Mouse (Mus musculus): Measurements from ENCODE around the gene Kif26b. TPM values are rescaled to one million over a fixed set of nuclear protein-coding genes. Genes with fewer than 3 reads are reported as not detected.

The Kif26b gene
- polyA plus RNA-seq, 1 experiment from 2014 or later = 7.6 TPM

DNA sequence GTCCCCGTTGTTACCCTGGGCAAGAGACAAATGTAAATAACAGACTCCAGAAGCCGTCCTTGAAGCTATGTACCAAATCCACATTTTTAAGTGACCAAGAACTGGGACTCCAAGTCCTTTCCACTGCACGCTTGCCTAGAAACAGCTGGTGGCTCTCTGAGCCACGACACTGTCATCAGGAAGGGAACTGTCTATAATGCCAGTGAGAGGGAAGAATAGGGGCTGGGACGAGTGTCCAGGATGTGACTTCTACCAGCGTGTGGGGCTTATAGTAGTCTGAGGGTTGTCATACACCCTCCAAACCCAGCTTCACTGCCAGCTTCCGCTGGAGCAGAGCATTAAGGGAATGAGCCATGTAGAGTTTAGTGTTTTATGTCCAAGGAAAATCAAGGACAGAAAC is 138.9 kb downstream of the Kif26b start:
- ATAC-seq (ENCODE audit: insufficient number of reproducible peaks, insufficient read depth, low FRiP score, low read depth) = no peak
- H3K4me2 ChIP-seq (replicated peaks; ENCODE audit: low read depth, low read length) = no peak overlapping the region
- H3K9ac ChIP-seq (replicated peaks; ENCODE audit: low read depth, low read length) = no peak overlapping the region
- WGBS = 71% methylated on average over 7 of the region's 7 CpGs
- H3K4me3 ChIP-seq (ENCODE audit: low read depth, low read length) = no peak overlapping the region
- no peaks in the 10 kb centered on the region for H3K27me3 ChIP-seq (ENCODE audit: control insufficient read depth, insufficient read depth, low read length)
- no peak overlapping the region for H3K27ac ChIP-seq (ENCODE audit: low read length)
- H3K36me3 ChIP-seq (ENCODE audit: control insufficient read depth, insufficient read depth, low read length) = no peaks in the 10 kb centered on the region
- H3K4me1 ChIP-seq (ENCODE audit: control insufficient read depth, insufficient read depth, low read length) = peaks cover 7% of the 10 kb centered on the region; the same call in 1 of the 2 replicates
- H3K9me3 ChIP-seq (ENCODE audit: control insufficient read depth, low read depth, low read length) = no peaks in the 10 kb centered on the region

DNA sequence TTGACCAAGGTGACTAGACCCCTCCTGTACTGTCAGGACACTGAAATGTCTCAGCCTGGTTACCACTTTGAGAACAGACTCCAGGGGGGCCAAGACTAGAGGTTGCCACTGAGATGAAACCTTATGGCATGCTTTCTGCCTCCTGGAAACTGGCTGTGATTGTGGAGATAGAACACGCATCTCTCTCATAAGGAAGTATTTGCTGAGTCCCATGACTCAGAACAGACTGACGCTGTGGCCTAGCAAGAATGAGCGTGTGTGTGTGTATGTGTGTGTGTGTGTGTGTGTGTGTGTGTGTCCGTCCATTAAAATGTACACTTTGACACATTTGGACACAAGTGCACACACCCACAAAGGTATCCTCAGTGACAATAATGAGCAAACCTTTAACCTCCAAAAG is 140.0 kb downstream of the Kif26b start:
- whole genome bisulfite sequencing = 91% methylated on average over 4 of the region's 4 CpGs
- Histone ChIP-seq H3K4me3 (ENCODE audit: low read depth, low read length) (no peak overlapping the region), H3K27ac (ENCODE audit: low read length) (no peak overlapping the region), H3K4me2 (replicated peaks; ENCODE audit: low read depth, low read length) (no peak overlapping the region), H3K9me3 (ENCODE audit: control insufficient read depth, low read depth, low read length) (no peaks in the 10 kb centered on the region), H3K4me1 (ENCODE audit: control insufficient read depth, insufficient read depth, low read length) (peaks cover 3% of the 10 kb centered on the region; the same call in 1 of the 2 replicates), H3K9ac (replicated peaks; ENCODE audit: low read depth, low read length) (no peak overlapping the region), H3K27me3 (ENCODE audit: control insufficient read depth, insufficient read depth, low read length) (no peaks in the 10 kb centered on the region), H3K36me3 (ENCODE audit: control insufficient read depth, insufficient read depth, low read length) (no peaks in the 10 kb centered on the region)
- no peak for ATAC-seq (ENCODE audit: insufficient number of reproducible peaks, insufficient read depth, low FRiP score, low read depth)

DNA sequence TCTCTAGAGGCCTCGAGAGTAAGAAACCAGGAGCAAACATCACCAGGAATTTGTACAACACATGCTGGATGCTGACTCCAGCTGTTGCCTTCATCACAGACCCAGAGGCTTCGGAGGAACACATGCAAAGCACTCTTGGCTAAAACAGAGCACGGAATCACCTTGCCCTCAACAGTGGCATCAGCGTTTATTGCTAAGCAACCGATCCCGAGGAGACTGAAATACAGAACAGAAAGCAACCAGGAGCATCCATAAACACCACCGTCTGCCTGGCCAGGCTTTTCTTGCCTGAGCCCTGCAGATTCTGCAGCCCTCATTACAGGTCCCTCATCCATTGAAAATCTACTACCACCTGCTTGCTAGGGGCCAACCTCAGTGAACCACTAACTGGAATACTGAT is 144.1 kb downstream of the Kif26b start:
- Histone ChIP-seq H3K4me3 (ENCODE audit: low read depth, low read length) (no peak overlapping the region), H3K27me3 (ENCODE audit: control insufficient read depth, insufficient read depth, low read length) (no peaks in the 10 kb centered on the region), H3K9ac (replicated peaks; ENCODE audit: low read depth, low read length) (no peak overlapping the region), H3K27ac (ENCODE audit: low read length) (no peak overlapping the region), H3K4me1 (ENCODE audit: control insufficient read depth, insufficient read depth, low read length) (no peaks in the 10 kb centered on the region), H3K4me2 (replicated peaks; ENCODE audit: low read depth, low read length) (no peak overlapping the region), H3K36me3 (ENCODE audit: control insufficient read depth, insufficient read depth, low read length) (no peaks in the 10 kb centered on the region), H3K9me3 (ENCODE audit: control insufficient read depth, low read depth, low read length) (no peaks in the 10 kb centered on the region)
- WGBS = 48% methylated on average over 7 of the region's 7 CpGs
- ATAC-seq (ENCODE audit: insufficient number of reproducible peaks, insufficient read depth, low FRiP score, low read depth) = no peak

DNA sequence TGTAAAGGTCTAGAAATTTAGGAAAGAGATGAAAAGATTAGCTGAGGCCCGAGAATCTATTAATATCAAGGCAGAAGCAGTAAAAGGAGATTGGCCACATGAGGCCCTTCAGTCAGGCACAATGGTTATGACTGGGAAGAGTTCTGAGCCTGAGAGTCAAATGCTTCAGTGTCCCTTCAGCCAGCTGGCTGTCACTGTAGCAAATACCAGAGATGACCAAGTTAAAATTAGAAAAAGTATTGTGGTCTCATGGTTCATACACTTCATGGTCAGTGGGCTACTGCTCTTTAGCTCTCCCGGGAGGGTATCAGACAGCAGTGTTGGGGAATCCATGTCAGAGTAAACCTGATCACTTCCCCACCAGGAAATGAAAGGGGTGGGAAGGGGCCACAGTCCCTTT is 144.6 kb downstream of the Kif26b start:
- H3K9ac ChIP-seq (replicated peaks; ENCODE audit: low read depth, low read length) = no peak overlapping the region
- no peaks in the 10 kb centered on the region for H3K9me3 ChIP-seq (ENCODE audit: control insufficient read depth, low read depth, low read length)
- no peaks in the 10 kb centered on the region for H3K27me3 ChIP-seq (ENCODE audit: control insufficient read depth, insufficient read depth, low read length)
- no peak overlapping the region for H3K4me3 ChIP-seq (ENCODE audit: low read depth, low read length)
- H3K27ac ChIP-seq (ENCODE audit: low read length) = no peak overlapping the region
- no peaks in the 10 kb centered on the region for H3K4me1 ChIP-seq (ENCODE audit: control insufficient read depth, insufficient read depth, low read length)
- no peaks in the 10 kb centered on the region for H3K36me3 ChIP-seq (ENCODE audit: control insufficient read depth, insufficient read depth, low read length)
- no peak for ATAC-seq (ENCODE audit: insufficient number of reproducible peaks, insufficient read depth, low FRiP score, low read depth)
- no peak overlapping the region for H3K4me2 ChIP-seq (replicated peaks; ENCODE audit: low read depth, low read length)
- WGBS = 92% methylated on average over 2 of the region's 2 CpGs

DNA sequence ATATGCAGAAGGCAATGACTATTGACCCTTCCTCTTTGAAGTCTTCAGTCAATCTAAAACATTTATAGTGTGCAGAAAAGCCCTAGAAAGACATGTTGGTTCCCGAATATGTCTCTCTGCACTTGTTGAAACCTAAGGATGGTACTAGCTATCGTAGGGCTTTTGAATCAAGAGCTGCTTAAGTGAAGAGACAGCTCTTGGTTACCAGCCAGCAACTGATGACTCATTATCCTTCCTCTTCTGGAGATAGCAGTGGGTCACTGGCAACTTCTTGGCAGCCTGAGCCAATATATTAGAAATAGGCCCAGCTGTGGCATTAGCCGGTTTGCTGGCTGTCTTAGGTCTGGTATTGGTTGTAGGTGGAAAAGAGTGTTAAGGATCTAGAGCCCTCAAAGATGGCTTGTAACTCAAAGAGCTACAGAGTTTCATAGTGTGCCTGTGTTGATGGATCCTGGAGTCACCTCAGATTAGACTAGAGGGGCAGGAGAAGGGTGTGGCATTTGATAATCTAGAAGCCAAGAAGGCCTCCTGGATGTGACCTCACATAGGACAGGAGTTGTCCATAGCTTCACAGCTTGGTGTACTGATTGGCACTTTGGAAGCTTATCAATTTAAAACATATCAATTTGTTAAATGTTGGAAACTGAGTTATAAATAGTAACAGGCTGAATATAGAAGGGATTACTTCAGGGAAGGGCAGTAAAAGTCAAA is 146.8 kb downstream of the Kif26b start:
- Histone ChIP-seq H3K4me1 (ENCODE audit: control insufficient read depth, insufficient read depth, low read length) (no peaks in the 10 kb centered on the region), H3K27me3 (ENCODE audit: control insufficient read depth, insufficient read depth, low read length) (no peaks in the 10 kb centered on the region), H3K4me2 (replicated peaks; ENCODE audit: low read depth, low read length) (no peak overlapping the region), H3K9ac (replicated peaks; ENCODE audit: low read depth, low read length) (no peak overlapping the region), H3K4me3 (ENCODE audit: low read depth, low read length) (no peak overlapping the region), H3K9me3 (ENCODE audit: control insufficient read depth, low read depth, low read length) (no peaks in the 10 kb centered on the region), H3K27ac (ENCODE audit: low read length) (no peak overlapping the region), H3K36me3 (ENCODE audit: control insufficient read depth, insufficient read depth, low read length) (no peaks in the 10 kb centered on the region; the same call in 1 of the 2 replicates)
- no peak for ATAC-seq (ENCODE audit: insufficient number of reproducible peaks, insufficient read depth, low FRiP score, low read depth)
- WGBS = 75% methylated on average over 3 of the region's 3 CpGs

DNA sequence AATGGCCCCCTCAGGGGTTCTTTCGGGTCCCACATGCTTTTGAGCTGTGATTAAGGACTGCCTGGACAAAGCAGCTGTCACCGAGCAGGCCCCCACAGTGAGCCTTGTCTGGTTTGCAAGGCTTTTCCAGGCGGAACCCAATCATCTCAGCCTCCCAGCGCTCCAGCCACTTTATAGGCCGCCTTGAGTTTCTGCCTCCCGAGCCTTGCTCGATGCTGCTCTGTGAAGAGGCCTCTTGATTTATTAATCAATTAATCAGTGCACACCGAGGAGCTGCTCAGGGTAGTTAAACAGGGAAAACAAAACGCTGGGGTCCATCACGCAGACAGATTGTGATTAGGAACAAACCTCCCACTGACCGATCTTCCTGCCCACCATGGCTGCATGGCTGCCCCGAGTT is 148.2 kb downstream of the Kif26b start:
- Histone ChIP-seq H3K27ac (ENCODE audit: low read length) (no peak overlapping the region), H3K36me3 (ENCODE audit: control insufficient read depth, insufficient read depth, low read length) (no peaks in the 10 kb centered on the region; the same call in 1 of the 2 replicates), H3K4me2 (replicated peaks; ENCODE audit: low read depth, low read length) (no peak overlapping the region), H3K27me3 (ENCODE audit: control insufficient read depth, insufficient read depth, low read length) (no peaks in the 10 kb centered on the region), H3K9ac (replicated peaks; ENCODE audit: low read depth, low read length) (no peak overlapping the region), H3K9me3 (ENCODE audit: control insufficient read depth, low read depth, low read length) (no peaks in the 10 kb centered on the region), H3K4me1 (ENCODE audit: control insufficient read depth, insufficient read depth, low read length) (no peaks in the 10 kb centered on the region), H3K4me3 (ENCODE audit: low read depth, low read length) (no peak overlapping the region)
- no peak for ATAC-seq (ENCODE audit: insufficient number of reproducible peaks, insufficient read depth, low FRiP score, low read depth)
- WGBS = 29% methylated on average over 12 of the region's 12 CpGs

DNA sequence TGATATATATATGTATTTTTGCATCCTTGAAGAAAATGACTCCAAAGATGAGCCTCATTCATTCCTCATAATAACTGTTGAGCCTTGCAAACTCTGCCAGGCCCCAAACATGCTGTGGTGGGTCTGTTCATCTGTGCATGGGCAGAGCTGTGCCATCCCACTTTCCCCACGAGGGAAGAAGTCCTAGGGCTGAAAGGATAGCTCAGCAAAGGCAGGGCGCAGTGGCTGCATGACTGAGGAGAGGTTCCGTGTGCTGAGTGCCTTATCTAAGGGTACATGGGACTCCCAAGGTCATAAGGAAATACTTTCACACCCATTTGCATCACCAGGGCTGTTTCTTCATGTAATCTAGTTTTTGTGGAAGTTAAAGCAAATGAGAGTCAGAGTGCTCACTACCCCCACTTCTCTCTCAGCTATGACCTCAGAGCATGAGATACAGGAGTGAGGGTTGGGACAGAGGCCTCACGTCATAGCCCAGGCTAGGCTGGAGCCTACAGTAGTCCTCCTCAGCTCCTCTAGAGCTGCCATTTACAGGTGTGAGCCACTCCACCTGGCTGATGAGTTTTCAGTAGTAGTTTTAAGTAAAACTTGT is 148.8 kb downstream of the Kif26b start:
- Histone ChIP-seq H3K27ac (ENCODE audit: low read length) (no peak overlapping the region), H3K9me3 (ENCODE audit: control insufficient read depth, low read depth, low read length) (no peaks in the 10 kb centered on the region), H3K4me2 (replicated peaks; ENCODE audit: low read depth, low read length) (no peak overlapping the region), H3K36me3 (ENCODE audit: control insufficient read depth, insufficient read depth, low read length) (no peaks in the 10 kb centered on the region; the same call in 1 of the 2 replicates), H3K9ac (replicated peaks; ENCODE audit: low read depth, low read length) (no peak overlapping the region), H3K4me3 (ENCODE audit: low read depth, low read length) (no peak overlapping the region), H3K4me1 (ENCODE audit: control insufficient read depth, insufficient read depth, low read length) (no peaks in the 10 kb centered on the region), H3K27me3 (ENCODE audit: control insufficient read depth, insufficient read depth, low read length) (no peaks in the 10 kb centered on the region)
- no peak for ATAC-seq (ENCODE audit: insufficient number of reproducible peaks, insufficient read depth, low FRiP score, low read depth)
- WGBS = 76% methylated on average over 4 of the region's 4 CpGs

DNA sequence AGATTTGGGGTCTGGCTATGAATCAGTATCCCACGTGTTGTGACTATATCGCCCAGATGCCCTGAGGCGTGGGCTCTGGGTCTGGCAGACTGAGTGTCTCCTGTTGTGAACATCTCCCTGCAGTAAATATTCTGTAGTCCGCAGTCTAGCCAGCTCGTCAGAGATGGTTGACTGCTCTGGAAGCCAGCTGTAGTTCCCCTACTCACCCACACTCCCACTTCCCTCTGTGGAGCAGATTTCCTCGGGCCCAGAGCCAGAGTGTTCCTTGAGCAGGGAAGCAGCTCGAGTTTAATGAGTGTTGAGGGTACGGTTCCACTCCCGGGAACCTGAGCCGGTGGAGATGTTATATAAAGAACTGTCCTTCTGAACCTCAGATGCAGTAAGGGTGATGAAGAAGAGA is 154.7 kb downstream of the Kif26b start:
- ATAC-seq (ENCODE audit: insufficient number of reproducible peaks, insufficient read depth, low FRiP score, low read depth) = no peak
- no peak overlapping the region for H3K27ac ChIP-seq (ENCODE audit: low read length)
- H3K9me3 ChIP-seq (ENCODE audit: control insufficient read depth, low read depth, low read length) = no peaks in the 10 kb centered on the region
- no peak overlapping the region for H3K9ac ChIP-seq (replicated peaks; ENCODE audit: low read depth, low read length)
- 46% methylated on average over 10 of the region's 10 CpGs for WGBS
- no peak overlapping the region for H3K4me2 ChIP-seq (replicated peaks; ENCODE audit: low read depth, low read length)
- H3K4me1 ChIP-seq (ENCODE audit: control insufficient read depth, insufficient read depth, low read length) = 0 out of 2 replicates have a peak, but pooled peaks cover 6% of the 10 kb centered on the region
- H3K27me3 ChIP-seq (ENCODE audit: control insufficient read depth, insufficient read depth, low read length) = no peaks in the 10 kb centered on the region
- H3K36me3 ChIP-seq (ENCODE audit: control insufficient read depth, insufficient read depth, low read length) = no peaks in the 10 kb centered on the region; the same call in 1 of the 2 replicates
- no peak overlapping the region for H3K4me3 ChIP-seq (ENCODE audit: low read depth, low read length)

Measured in stomach, embryonic 14.5 days (tissue).